Mouse (Mus musculus) erythroblast, adult 5-6 weeks (primary cell): Measurements from ENCODE around the gene Ift46. TPM values are rescaled to one million over a fixed set of nuclear protein-coding genes. Genes with fewer than 3 reads are reported as not detected.

Experiments
- ATAC-seq: replicated peaks from 2 replicates; pipeline ENCODE4 v1.8.0; 2016; ENCODE audit warnings: moderate number of reproducible peaks, mild to moderate bottlenecking, moderate TSS enrichment, inconsistent platforms; ENCODE audit not compliant: poor library complexity, low FRiP score, severe bottlenecking
- total RNA-seq, 2 experiments: library from RNA; stranded (forward) in 1 of 2; stranded (reverse) in 1 of 2; fragments of 150-400 nt in 1 of 2; fragments of 200-764, 138-1000 nt in 1 of 2; gene quantifications; 2 replicates each; pipeline versions ENCODE4 v1.2.3 to v1.2.4; 2015 to 2017; ENCODE audit warnings: low replicate concordance in 2 of 2

Gene Ift46
- 62.1 and 85.9 TPM in 2 replicates for total RNA-seq (2015; ENCODE audit: low replicate concordance)
- 40.4 and 54.4 TPM in 2 replicates for total RNA-seq (2017; ENCODE audit: low replicate concordance)

DNA sequence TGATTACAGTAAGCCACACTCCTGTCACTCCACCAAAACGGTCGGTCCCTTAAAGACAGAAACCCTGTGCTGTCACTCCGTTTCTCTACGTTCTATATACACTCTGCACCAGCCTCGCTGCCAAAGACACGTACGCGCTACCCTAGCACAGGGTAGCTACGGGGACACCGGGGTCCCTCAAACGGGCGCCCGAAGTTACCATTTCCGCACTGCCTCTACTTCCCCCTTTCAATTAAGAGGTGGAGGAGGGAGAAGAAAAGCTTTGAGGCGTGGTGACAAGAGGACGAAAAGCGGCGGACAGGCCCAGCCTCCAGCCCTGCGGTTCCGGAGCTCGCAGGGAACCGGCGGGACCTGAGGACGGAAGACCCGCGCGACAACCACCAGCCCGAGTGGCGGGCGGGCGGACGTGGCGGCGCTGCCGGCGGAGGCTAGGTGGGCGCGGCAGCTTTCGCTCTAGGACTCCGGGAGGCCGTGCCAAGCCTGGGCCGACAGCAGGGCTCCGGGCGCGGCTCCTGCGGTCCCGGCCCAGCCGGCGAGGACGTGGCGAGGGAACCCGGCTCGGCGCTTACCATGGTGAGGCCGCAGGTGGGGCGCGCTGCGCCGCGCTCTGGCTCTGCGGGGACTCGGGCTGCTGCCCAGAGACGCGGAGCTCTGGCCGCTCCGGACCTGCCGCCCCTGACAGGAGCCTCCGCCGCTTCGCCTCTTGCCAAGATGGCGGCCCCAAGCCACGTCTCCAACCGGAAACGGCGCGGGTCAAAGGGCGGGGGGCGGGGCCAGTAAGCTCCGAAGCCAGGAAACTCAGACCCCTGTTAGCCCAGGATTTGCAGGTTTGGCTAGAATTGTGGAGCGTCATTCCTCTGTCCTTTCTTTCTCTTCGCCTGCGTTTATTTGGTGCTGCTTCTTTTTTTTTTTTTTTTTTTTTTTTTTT is at the start of gene Ift46, which contains the start of gene Arcn1:
TSS of gene Ift46 (plus strand) at position 808 of the 928 bp plus-strand sequence.
TSS of gene Arcn1 (minus strand) at position 745 of the 928 bp plus-strand sequence.
- ATAC-seq = peak; percentile 95

DNA sequence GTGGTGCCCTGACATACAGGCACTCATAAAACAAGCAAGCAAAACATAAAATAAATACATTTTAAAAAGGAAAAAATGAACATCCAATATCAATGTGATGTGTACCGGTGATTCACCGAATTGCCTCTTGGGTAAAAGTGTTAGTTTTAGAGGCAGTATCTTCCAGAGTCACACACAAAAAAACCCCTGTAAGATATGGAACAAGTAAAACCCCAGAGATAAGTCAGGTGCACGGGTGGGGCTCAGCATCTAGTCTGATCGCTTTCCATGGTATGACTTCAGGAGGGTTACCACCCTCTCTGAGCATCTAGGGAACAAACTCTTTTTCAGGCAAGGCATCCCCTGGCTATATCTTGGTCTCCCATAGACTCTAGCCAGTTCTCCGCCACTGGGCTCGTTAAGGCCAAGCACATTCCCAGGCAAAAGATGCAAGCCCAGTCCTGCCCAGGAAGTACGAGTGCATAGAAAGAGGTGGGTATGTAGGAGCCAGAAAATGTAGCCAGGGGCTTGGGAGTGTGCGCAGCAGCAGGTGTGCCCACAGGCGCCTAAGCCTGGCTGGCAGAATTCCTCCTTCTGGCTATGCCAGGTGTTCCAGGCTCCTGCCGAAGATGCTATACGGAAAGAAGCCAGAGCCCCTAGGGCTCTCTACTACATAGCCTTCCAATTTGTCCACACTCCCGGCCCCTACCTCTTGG is 48.6 kb upstream of the Ift46 start:
- ATAC-seq = no peak

GRCm38 (mm10) chr9:44719632-44720357 is 47.9 kb upstream of the Ift46 start:
- ATAC-seq = no peak

DNA sequence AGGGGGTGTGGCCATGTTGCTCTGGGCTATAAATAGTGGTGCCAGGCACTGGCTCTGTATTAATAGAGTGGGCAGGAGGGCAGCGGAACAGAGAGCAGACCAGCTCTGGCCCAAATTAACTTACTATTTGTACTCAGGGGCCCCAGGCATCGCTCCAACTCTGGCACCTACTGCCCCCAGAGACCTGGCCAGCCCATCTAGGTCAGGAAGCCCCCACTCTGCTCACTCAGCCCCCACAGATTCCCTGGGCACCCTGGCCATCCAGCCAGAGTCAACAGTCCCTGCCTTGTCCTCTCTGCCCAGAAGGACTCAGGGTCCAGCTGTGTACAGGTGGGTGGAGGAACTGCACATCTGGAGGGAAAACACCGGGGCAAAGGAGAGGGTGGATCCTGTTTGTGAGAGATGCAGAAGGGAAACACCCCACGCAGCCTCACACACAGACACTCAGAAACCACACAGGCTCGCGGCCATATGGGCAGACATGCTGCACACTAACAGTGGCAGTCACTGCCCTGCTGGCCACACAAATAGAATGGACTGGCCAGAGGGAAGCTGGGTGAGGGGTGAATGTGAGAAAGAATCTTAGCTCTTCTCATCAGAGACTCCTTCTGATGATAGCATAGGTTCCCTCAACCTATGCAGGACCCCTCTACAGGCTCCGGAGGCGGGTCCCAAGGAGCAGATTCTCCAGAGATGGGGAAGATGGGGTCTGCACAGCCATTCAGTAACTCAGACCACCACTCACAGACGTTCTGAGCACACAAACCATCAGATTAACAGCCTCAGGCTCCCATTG is 47.2 kb upstream of the Ift46 start:
- ATAC-seq = no peak

DNA sequence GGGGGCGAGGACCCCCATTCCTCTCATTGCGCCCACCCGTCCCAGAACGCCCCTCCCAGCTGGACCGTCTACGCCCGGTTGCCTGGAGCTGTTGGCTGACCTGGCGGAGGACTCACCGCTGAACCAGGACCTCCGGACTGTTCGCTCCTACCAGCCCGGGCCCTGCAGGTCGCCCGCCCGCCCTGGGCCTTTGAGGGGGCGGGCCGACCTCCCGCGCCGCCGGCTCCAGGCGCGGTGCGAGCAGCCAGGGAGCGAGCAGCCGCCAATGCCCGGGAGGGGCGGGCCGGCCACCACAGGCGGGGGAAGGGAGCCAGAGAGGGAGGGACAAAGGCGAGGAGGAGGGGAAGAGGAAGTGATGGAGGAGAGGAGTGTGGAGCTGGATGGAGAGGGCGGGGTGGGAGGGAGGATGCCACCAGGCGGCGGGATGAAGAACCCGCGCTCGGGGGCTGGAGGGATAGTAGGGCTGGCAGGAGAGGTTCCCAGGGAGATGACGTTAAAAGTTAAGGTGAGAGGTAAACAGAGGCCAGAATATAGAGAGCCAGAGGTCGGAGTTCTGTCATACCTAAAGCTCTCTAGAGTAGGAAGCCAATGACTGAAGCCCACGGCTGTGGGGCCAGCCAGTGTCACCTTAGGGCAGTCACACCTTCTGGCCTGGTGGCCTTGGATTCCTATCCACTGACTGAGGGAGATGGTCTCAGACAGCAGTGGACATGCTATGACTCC is 46.4 kb upstream of the Ift46 start:
- ATAC-seq = no peak

DNA sequence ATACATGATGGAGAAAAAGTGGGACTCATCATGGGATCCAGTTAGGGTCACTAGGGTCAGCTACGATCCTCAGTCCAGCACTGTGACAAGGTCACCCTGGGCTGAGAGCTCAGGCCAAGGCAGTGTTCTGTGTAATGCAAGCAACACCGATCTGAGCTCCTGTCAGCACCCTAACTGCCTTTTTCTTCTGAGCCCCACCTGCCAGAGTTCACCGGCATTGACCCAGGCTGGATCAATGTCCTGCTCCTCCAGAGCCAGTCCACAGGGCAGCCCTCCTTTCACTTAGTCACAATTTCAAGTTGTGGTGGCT is 45.9 kb upstream of the Ift46 start:
- ATAC-seq = no peak

DNA sequence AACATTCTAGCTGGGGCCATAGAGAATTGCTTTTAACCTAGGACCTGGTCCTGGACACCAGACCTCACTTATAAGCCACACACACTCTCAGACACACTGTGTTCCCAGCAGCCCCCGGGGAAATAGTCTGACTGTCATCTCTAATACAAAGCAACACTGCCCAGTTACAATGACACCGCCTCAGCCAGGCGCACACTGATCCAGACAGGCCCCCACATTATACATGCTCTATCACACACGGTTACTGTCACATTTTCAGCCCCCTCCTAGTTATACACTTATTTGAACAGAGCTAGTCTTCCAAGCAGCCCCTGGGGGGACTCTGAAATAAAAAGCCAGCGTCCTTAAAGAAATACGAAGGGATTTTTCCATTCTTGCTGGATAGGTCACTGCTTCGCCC is 45.1 kb upstream of the Ift46 start:
- no peak for ATAC-seq

GRCm38 (mm10) chr9:44723008-44723407 is 44.7 kb upstream of the Ift46 start:
- ATAC-seq = no peak

- ATAC-seq = no peak
Observed at GRCm38 (mm10) chr9:44723521-44724041, 44.1 kb upstream of the Ift46 start.

GRCm38 (mm10) chr9:44724223-44724622 is 43.5 kb upstream of the Ift46 start:
- ATAC-seq = no peak

GRCm38 (mm10) chr9:44724665-44725064 is 43.0 kb upstream of the Ift46 start:
- ATAC-seq = no peak

- ATAC-seq = no peak
Observed at GRCm38 (mm10) chr9:44726431-44727146, 41.1 kb upstream of the Ift46 start.

DNA sequence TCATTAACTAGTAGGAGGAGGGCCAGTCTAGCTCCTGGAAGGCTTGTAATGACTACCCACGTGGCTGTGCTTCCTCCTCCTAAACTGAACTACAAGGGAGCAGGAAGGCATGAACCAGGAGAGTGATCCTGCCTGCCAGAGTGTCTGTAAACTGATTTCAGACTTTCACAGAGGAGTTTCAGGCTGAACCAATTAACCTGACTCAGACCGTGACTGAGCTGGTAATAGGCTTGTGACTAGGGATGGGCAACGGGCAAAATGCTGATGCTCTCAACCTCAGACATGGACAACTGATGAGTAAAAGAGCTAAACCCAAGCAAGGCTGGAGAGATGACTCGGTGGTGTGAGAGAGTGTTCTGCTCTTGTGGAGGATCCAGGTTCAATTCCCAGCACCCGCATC is 40.3 kb upstream of the Ift46 start:
- no peak for ATAC-seq

DNA sequence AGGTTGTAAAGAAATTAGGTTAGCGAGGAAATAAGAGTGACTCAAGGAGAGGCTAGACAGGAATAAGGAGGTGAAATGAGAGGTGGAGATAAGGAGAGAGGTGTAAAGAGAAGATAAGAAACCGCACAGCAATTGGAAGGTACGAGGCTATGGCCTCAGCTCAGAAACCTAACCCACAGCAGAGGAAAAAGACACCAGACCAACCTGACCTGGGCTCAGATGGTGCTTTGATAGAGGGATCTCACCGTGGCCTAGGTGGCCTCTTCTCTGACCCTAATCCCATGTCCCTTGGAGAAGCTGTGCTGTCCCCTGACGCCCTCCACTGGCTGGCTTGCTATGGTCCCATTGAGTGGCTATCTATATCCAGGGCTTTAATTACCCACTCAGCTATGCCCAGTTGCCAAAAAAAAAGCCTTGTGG is 35.6 kb upstream of the Ift46 start:
- no peak for ATAC-seq

- no peak for ATAC-seq
Observed at GRCm38 (mm10) chr9:44732921-44733530, 34.7 kb upstream of the Ift46 start.

DNA sequence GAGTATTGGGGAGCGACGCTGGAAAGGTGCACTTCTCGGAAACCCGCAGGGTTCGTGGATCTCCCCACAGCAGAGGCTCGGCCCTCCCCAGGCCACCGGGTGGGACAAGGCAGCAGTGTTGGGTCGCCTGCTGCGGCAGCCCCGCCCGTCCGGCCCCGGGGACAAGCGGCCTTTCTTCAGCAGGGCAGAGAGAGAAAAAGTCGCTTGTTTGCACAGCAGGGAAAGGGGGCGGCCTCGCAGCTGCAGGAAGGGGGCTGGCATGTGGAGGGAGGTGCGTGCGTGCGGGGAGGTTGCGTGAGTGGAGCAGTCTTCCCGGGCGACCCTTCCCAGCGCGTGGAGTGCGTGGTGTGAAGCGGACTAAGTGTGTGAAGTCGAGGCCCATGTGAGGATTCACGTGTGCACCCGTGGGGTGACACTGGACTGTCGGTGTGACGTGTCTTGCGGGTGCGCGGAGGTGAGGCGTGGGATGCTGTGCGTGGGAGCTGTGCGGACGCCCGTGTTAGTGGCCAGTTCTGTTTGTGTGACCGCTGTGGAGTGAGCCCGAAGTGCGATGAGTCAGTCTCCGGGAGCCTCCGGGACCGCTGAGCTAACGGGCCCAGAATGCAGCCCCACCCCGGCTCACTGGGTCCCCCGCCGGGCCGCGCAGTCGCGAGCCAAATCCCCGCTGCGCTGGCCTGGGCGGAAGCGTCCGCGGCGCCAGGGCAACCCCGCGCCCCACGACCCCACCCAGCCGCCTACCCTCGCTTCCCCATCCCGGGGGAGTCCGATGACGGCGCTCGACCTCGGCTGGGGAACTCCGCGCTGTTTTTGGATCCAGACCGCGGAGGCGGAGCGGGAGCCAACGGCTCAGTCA is 33.8 kb upstream of the Ift46 start:
- no peak for ATAC-seq
